Mouse (Mus musculus): ENCODE data around the gene Usp43.

Usp43 gene

GRCm38 (mm10) chr11:67897064-67897560 lies 24.8 kb downstream of the Usp43 start:
- DNase-seq: peak; percentile 78

GRCm38 (mm10) chr11:67895641-67896040 lies 26.3 kb downstream of the Usp43 start:
- no peak for DNase-seq

- no peak for DNase-seq
Observed at GRCm38 (mm10) chr11:67888521-67888920, 33.4 kb downstream of the Usp43 start.

GRCm38 (mm10) chr11:67885921-67886320 lies 36.0 kb downstream of the Usp43 start:
- DNase-seq: no peak

- DNase-seq: no peak
Observed at GRCm38 (mm10) chr11:67865521-67866197, 56.3 kb downstream of the Usp43 start.

GRCm38 (mm10) chr11:67865100-67865499 lies 56.9 kb downstream of the Usp43 start:
- no peak for DNase-seq

- no peak for DNase-seq
Observed at GRCm38 (mm10) chr11:67861399-67861838, 60.5 kb downstream of the Usp43 start.

- DNase-seq: no peak
Observed at GRCm38 (mm10) chr11:67860743-67861398, 61.1 kb downstream of the Usp43 start.

- no peak for DNase-seq
Observed at GRCm38 (mm10) chr11:67858518-67858917, 63.4 kb downstream of the Usp43 start.

- DNase-seq: peak; percentile 18
Observed at GRCm38 (mm10) chr11:67855035-67855434, 66.9 kb downstream of the Usp43 start.

- DNase-seq: no peak
Observed at GRCm38 (mm10) chr11:67853996-67854395, 68.0 kb downstream of the Usp43 start.

- DNase-seq: no peak
Observed at GRCm38 (mm10) chr11:67851770-67852169, 70.2 kb downstream of the Usp43 start.

- no peak for DNase-seq
Observed at GRCm38 (mm10) chr11:67845193-67845592, 76.8 kb downstream of the Usp43 start.

- DNase-seq: no peak
Observed at GRCm38 (mm10) chr11:67839810-67840209, 82.1 kb downstream of the Usp43 start.

GRCm38 (mm10) chr11:67835408-67836078 lies 86.4 kb downstream of the Usp43 start:
- no peak for DNase-seq

- no peak for DNase-seq
Observed at GRCm38 (mm10) chr11:67831820-67832219, 90.1 kb downstream of the Usp43 start.

- DNase-seq: no peak
Observed at GRCm38 (mm10) chr11:67829530-67829929, 92.4 kb downstream of the Usp43 start.

- DNase-seq: peak; percentile 28
Observed at GRCm38 (mm10) chr11:67828360-67829059, 93.4 kb downstream of the Usp43 start.

- DNase-seq: no peak
Observed at GRCm38 (mm10) chr11:67821560-67821959, 100.4 kb downstream of the Usp43 start.

GRCm38 (mm10) chr11:67820221-67820620 lies 101.7 kb downstream of the Usp43 start:
- peak; percentile 36 for DNase-seq

- peak; percentile 27 for DNase-seq
Observed at GRCm38 (mm10) chr11:67819604-67820003, 102.3 kb downstream of the Usp43 start.

GRCm38 (mm10) chr11:67811535-67811934 lies 110.4 kb downstream of the Usp43 start:
- no peak for DNase-seq

GRCm38 (mm10) chr11:67808051-67808450 lies 113.9 kb downstream of the Usp43 start:
- DNase-seq: no peak
